Mouse (Mus musculus): ENCODE measurements around the gene Olfr272. TPM values are rescaled to one million over a fixed set of nuclear protein-coding genes. Genes with fewer than 3 reads are reported as not detected.

The Olfr272 gene
- polyA plus RNA-seq, 1 experiment, result not detected

DNA sequence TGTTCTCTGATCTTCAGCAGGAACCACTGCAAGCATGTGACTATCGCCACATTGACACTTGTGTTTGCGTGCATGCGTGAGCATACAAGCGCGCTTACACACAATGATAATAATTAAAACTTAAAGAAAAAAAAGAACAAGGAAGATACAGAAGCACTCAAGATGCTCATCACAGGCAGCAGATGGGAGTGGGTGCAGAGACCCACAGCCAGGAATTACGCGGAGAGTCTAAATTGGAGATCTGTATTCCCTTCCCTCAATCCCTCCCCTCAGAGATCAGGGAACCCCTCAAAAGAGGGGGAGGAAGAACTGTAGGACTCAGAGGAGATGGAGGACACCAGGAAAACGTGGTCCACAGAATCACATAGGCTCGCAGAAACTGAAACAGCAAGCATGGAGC is 54.8 kb downstream of the Olfr272 start:
- Histone ChIP-seq H3K27ac (ENCODE audit: insufficient read depth, low read depth, low read length) (no peak overlapping the region), H3K4me1 (ENCODE audit: control insufficient read depth, insufficient read depth, low read length) (no peaks in the 10 kb centered on the region), H3K4me3 (ENCODE audit: insufficient read depth, low read length) (no peak overlapping the region)
- no peak for TF ChIP-seq POLR2A (IDR thresholded peaks at IDR 0.05; ENCODE audit: borderline replicate concordance, low read depth, low read length)
- no peak for TF ChIP-seq CTCF (IDR thresholded peaks at IDR 0.05; ENCODE audit: low read depth, low read length)

Other genes starting within 250 kb of the Olfr272 start
- gene Olfr275, start 104.6 kb downstream of the Olfr272 start, polyA plus RNA-seq (2012; ENCODE audit: insufficient read depth, insufficient read length, missing spikeins), result not detected in 2 replicates
- gene Olfr273, start 59.9 kb downstream of the Olfr272 start, polyA plus RNA-seq (2012; ENCODE audit: insufficient read depth, insufficient read length, missing spikeins), result not detected in 2 replicates
- not detected in 2 replicates for gene Olfr270, start 45.4 kb upstream of the Olfr272 start, polyA plus RNA-seq (2012; ENCODE audit: insufficient read depth, insufficient read length, missing spikeins)
- not detected in 2 replicates for gene Nipsnap3a, start 70.1 kb upstream of the Olfr272 start, polyA plus RNA-seq (2012; ENCODE audit: insufficient read depth, insufficient read length, missing spikeins)
- 44.8 and 52.1 TPM in 2 replicates for gene Nipsnap3b, start 92.7 kb upstream of the Olfr272 start, polyA plus RNA-seq (2012; ENCODE audit: insufficient read depth, insufficient read length, missing spikeins)
- gene Abca1, start 240.7 kb upstream of the Olfr272 start, polyA plus RNA-seq (2012; ENCODE audit: insufficient read depth, insufficient read length, missing spikeins), result 55.9 and 64.3 TPM in 2 replicates

All from bone marrow macrophage, adult 2 months (primary cell).